Mouse (Mus musculus) adrenal gland, postnatal 10 days (tissue): ENCODE data around the gene Gm11077. TPM values are rescaled to one million over a fixed set of nuclear protein-coding genes. Genes with fewer than 3 reads are reported as not detected.

Experiments used
- DNase-seq: peaks from one replicate; pipeline ENCODE4 v3.0.0; 2021; ENCODE audit warnings: mixed read lengths
- long read RNA-seq, 2 experiments: library from polyadenylated mRNA; stranded (forward); transcript quantifications; one replicate each; pipeline ENCODE4 v2.0.0; 2021
- total RNA-seq, 2 experiments: library from RNA; stranded (reverse); gene quantifications; 2 replicates each; pipeline ENCODE4 v1.2.3; 2021

The Gm11077 gene
- not detected for total RNA-seq
- long read RNA-seq, experiment 1, result 0 reads
- long read RNA-seq, experiment 2, result 0 reads

- no peak for DNase-seq
Observed at GRCm38 (mm10) chr6:140729272-140729671, at the start of gene Gm11077. Gene Gm11077 (plus strand): TSS chr6:140729284.

GRCm38 (mm10) chr6:140680713-140681112 is 48.4 kb upstream of the Gm11077 start:
- DNase-seq, result no peak

- peak; percentile 17 for DNase-seq
Observed at GRCm38 (mm10) chr6:140682829-140683228, 46.3 kb upstream of the Gm11077 start.

- DNase-seq, result no peak
Observed at GRCm38 (mm10) chr6:140684403-140684802, 44.7 kb upstream of the Gm11077 start.

- peak; percentile 19 for DNase-seq
Observed at GRCm38 (mm10) chr6:140689617-140690404, 39.3 kb upstream of the Gm11077 start.

GRCm38 (mm10) chr6:140692160-140692559 is 36.9 kb upstream of the Gm11077 start:
- no peak for DNase-seq

GRCm38 (mm10) chr6:140696192-140696879 is 32.7 kb upstream of the Gm11077 start:
- DNase-seq, result no peak

GRCm38 (mm10) chr6:140697994-140698393 is 31.1 kb upstream of the Gm11077 start:
- DNase-seq, result peak; percentile 44

GRCm38 (mm10) chr6:140698596-140698995 is 30.5 kb upstream of the Gm11077 start:
- no peak for DNase-seq

- no peak for DNase-seq
Observed at GRCm38 (mm10) chr6:140701259-140701658, 27.8 kb upstream of the Gm11077 start.

- DNase-seq, result no peak
Observed at GRCm38 (mm10) chr6:140705132-140705531, 24.0 kb upstream of the Gm11077 start.

GRCm38 (mm10) chr6:140706056-140706455 is 23.0 kb upstream of the Gm11077 start:
- no peak for DNase-seq

GRCm38 (mm10) chr6:140708059-140708458 is 21.0 kb upstream of the Gm11077 start:
- DNase-seq, result no peak

- DNase-seq, result no peak
Observed at GRCm38 (mm10) chr6:140709415-140710107, 19.5 kb upstream of the Gm11077 start.

- peak; percentile 81 for DNase-seq
Observed at GRCm38 (mm10) chr6:140712754-140713153, 16.3 kb upstream of the Gm11077 start.

- peak; percentile 78 for DNase-seq
Observed at GRCm38 (mm10) chr6:140714905-140715365, 14.1 kb upstream of the Gm11077 start.

GRCm38 (mm10) chr6:140722058-140722457 is 7.0 kb upstream of the Gm11077 start:
- no peak for DNase-seq

- no peak for DNase-seq
Observed at GRCm38 (mm10) chr6:140730669-140731401, 1.8 kb downstream of the Gm11077 start.

GRCm38 (mm10) chr6:140731402-140731730 is 2.3 kb downstream of the Gm11077 start:
- DNase-seq, result no peak

GRCm38 (mm10) chr6:140732971-140733640 is 4.0 kb downstream of the Gm11077 start:
- no peak for DNase-seq

GRCm38 (mm10) chr6:140733641-140733986 is 4.5 kb downstream of the Gm11077 start:
- DNase-seq, result peak; percentile 43

GRCm38 (mm10) chr6:140745586-140745985 is 16.5 kb downstream of the Gm11077 start:
- DNase-seq, result no peak
